Mouse (Mus musculus): ENCODE measurements around the gene Hemk1.

Hemk1 gene

DNA sequence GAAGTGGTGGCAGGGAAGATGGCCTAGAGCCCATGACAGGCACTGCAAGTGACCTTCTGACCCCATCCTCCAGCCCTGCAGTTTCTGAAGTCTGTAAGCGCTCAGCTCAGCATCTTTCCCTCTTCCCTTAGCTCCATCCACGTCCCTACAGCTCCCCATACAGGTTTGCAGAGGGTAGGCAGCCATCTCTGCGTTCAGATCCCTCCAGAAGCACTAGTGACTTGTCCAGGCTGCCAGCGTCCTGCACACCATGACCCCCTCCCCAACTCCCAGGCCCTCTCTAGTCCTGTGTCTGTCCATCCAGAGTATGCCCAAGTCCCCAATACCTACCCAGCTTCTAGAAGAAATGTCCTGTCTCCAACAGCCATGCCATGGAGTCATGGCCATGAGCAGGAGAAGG is 60.0 kb downstream of the Hemk1 start:
- 0 out of 2 replicates have a peak, but pooled peaks have one; percentile 19 for ATAC-seq (ENCODE audit: insufficient number of reproducible peaks, low FRiP score, low TSS enrichment)

DNA sequence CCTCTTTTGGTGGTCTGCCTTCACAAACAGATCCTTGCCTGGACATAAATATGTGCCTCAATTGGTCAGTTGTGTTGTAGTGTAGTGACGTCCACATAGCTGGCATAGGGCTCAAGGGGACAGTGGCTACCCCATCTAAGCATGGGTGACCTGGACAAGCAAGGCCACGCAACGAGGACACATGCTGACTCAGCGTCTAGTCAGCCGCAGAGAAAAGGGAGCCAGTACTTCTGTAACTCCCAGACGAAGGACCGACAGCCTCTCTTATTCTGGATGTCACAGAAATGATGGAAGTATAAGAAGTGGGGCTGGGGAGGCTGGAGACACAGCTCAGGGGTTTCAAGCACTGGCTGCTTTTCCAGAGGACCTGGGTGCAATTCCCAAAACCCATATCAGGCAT is 60.5 kb downstream of the Hemk1 start:
- ATAC-seq (ENCODE audit: insufficient number of reproducible peaks, low FRiP score, low TSS enrichment): no peak

Data from cerebellum, adult (tissue).